Mouse (Mus musculus) A20 (cell line): ENCODE results near the gene Gfy.
A peak's percentile ranks its signal among the peaks of the same experiment; 100 is the strongest.

ENCODE experiments used
- DNase-seq: peaks from one replicate; pipeline ENCODE4 v3.0.0-alpha.2; 2011; ENCODE audit warnings: low read depth, low spot score

The Gfy gene

DNA sequence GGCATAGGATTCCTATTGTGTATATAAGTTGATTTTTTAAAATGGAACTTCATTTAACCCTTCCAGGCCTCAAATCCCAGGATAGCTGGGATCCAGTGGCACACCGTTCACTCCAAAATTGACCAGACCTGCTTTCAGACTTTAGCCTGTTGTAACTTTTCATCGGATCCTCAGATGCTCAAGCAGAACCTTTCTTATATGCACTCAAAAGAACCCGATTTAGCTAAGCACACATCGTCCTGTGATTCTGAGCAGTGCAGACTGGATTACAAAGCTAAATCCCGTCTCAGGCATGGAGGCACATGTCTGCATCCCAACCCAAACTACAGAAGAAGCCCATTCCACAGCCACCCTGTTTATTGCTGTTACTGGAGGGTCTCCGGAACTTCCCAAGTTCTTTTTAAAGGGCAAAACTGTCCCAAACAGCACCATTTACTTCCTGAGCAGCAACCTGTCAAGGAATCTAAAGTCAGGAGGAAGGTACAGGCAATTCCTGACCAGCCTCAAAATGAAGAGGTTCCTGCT, 51.6 kb downstream of the Gfy start:
- no peak for DNase-seq

- peak; percentile 54 for DNase-seq
Measured at GRCm38 (mm10) chr7:45126844-45127699, 52.3 kb downstream of the Gfy start.
